Mouse (Mus musculus) myocyte (in vitro differentiated cells): ENCODE measurements around the gene Cort. TPM values are rescaled to one million over a fixed set of nuclear protein-coding genes. Genes with fewer than 3 reads are reported as not detected.
A peak's percentile ranks its signal among the peaks of the same experiment; 100 is the strongest.

Source experiments
- H3K27me3 ChIP-seq: one replicate; pipeline ENCODE4 v1.6.1; 2011; ENCODE audit not compliant: control insufficient read depth, insufficient read depth, insufficient read length
- H3K36me3 ChIP-seq: one replicate; pipeline ENCODE4 v1.6.1; 2011; ENCODE audit not compliant: control insufficient read depth, insufficient read depth
- H3K4me2 ChIP-seq: one replicate; pipeline ENCODE4 v1.6.1; 2011; ENCODE audit warnings: low read depth, control low read depth
- H3K4me3 ChIP-seq: one replicate; pipeline ENCODE4 v1.5.1; 2011; ENCODE audit warnings: mild to moderate bottlenecking, control low read depth, moderate library complexity
- H3K79me2 ChIP-seq: one replicate; pipeline ENCODE4 v1.6.1; 2011; ENCODE audit not compliant: control insufficient read depth, insufficient read depth
- H3ac ChIP-seq: one replicate; pipeline ENCODE4 v1.6.1; 2011; ENCODE audit not compliant: control insufficient read depth, insufficient read length
- CEBPB ChIP-seq: IDR thresholded peaks from 2 replicates; pipeline ENCODE4 v1.6.1; 2011; ENCODE audit warnings: mild to moderate bottlenecking, moderate library complexity; ENCODE audit not compliant: poor library complexity, insufficient read depth, severe bottlenecking
- E2F4 ChIP-seq: IDR thresholded peaks from one replicate; pipeline ENCODE4 v1.6.1; 2011; ENCODE audit warnings: mild to moderate bottlenecking, control low read depth, moderate library complexity; ENCODE audit not compliant: insufficient read depth
- MAX ChIP-seq: IDR thresholded peaks from one replicate; pipeline ENCODE4 v1.6.1; 2011; ENCODE audit warnings: low read depth, mild to moderate bottlenecking, control low read depth
- MYOD1 ChIP-seq, 3 experiments: IDR thresholded peaks; one replicate each; pipeline ENCODE4 v1.6.1; 2011; ENCODE audit warnings: control low read depth in 2 of 3, low read depth in 2 of 3, mild to moderate bottlenecking in 2 of 3, moderate library complexity in 1 of 3; ENCODE audit not compliant: insufficient read length in 2 of 3, control insufficient read depth in 1 of 3
- MYOG ChIP-seq, 3 experiments: IDR thresholded peaks; one replicate each; pipeline ENCODE4 v1.6.1; 2011; ENCODE audit warnings: control low read depth in 2 of 3, low read depth in 2 of 3, mild to moderate bottlenecking in 2 of 3; ENCODE audit not compliant: insufficient read length in 2 of 3, control insufficient read depth in 1 of 3, insufficient read depth in 1 of 3
- POLR2A ChIP-seq: IDR thresholded peaks from one replicate; pipeline ENCODE4 v1.6.1; 2011; ENCODE audit warnings: low read depth, mild to moderate bottlenecking, control low read depth, moderate library complexity; ENCODE audit not compliant: insufficient read length
- POLR2AphosphoS2 ChIP-seq: IDR thresholded peaks from one replicate; pipeline ENCODE4 v1.6.1; 2011; ENCODE audit warnings: low read depth, control low read depth; ENCODE audit not compliant: insufficient read length
- REST ChIP-seq: IDR thresholded peaks from one replicate; pipeline ENCODE4 v1.6.1; 2011; ENCODE audit warnings: mild to moderate bottlenecking, control low read depth, moderate library complexity; ENCODE audit not compliant: insufficient read depth, insufficient read length
- SRF ChIP-seq: IDR thresholded peaks from one replicate; pipeline ENCODE4 v1.6.1; 2011; ENCODE audit warnings: low read depth; ENCODE audit not compliant: control insufficient read depth, insufficient read length
- TCF12 ChIP-seq: IDR thresholded peaks from one replicate; pipeline ENCODE4 v1.6.1; 2011; ENCODE audit warnings: mild to moderate bottlenecking, control low read depth; ENCODE audit not compliant: poor library complexity, insufficient read depth, severe bottlenecking
- TCF3 ChIP-seq: IDR thresholded peaks from one replicate; pipeline ENCODE4 v1.6.1; 2011; ENCODE audit warnings: low read depth, control low read depth; ENCODE audit not compliant: insufficient read length
- USF1 ChIP-seq: IDR thresholded peaks from one replicate; pipeline ENCODE4 v1.6.1; 2011; ENCODE audit warnings: low read depth, mild to moderate bottlenecking, control low read depth, moderate library complexity
- polyA plus RNA-seq: library from polyadenylated mRNA; unstranded; fragments of >200 nt; fragmentation: generic; extraction: Trizol; gene quantifications from one replicate; pipeline ENCODE4 v1.2.1, GENCODE M21; 2012; ENCODE audit warnings: missing spikeins

Cort gene
- polyA plus RNA-seq, 1 experiment = not detected

DNA sequence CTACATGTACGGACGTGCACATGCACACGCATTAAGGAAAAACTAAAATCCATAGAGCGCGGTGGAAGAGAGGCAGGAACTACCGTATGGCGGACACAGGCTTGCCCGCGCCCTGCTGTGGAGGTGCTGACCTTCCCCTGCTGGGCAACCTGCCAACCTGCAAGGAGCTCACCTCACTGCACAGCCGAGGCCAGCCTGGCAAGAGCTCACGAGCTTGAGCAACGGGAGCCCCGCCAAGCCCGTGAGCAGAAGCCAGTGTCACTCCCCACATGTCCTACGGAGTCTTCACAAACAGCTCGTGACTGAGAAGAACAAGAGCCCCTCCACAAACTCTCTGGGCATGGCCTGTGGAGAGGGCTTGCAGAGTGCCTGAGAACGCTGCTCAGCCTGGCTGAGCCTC, 45.0 kb downstream of the Cort start:
- no peaks in the 10 kb centered on the region for H3K36me3 ChIP-seq
- TF ChIP-seq TCF12 (no peak), REST (no peak), E2F4 (no peak), POLR2AphosphoS2 (no peak), CEBPB (no peak), MYOD1 (IDR thresholded peaks at IDR 0.05; ENCODE audit: control insufficient read depth in 1 of 3, insufficient read length in 2 of 3, low read depth in 2 of 3) (no peak)
- H3K27me3 ChIP-seq = no peaks in the 10 kb centered on the region
- H3K4me3 ChIP-seq = no peak overlapping the region
- H3K4me2 ChIP-seq = no peak overlapping the region
- H3ac ChIP-seq = no peak overlapping the region
- peaks cover 42% of the 10 kb centered on the region for H3K79me2 ChIP-seq

DNA sequence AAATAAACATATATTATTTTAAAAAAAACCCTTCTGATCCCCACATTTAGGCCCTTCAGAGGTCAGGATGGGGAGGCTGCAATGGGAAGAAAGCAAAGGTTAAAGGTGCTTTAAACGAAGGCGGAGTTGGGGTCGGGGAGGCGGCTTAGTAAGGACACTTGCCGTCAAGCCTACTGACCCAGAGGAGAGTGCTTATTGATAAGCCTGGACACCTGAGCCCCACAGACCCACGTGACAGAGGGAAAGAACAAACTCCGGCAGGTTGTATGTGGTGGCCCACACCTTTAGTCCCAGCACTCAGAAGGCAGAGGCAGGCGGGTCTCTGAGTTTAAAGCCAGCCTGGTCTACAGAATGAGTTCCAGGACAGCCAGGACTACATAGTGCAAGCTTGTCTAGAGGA, 46.5 kb downstream of the Cort start:
- H3K36me3 ChIP-seq = no peaks in the 10 kb centered on the region
- H3ac ChIP-seq = no peak overlapping the region
- no peak overlapping the region for H3K4me2 ChIP-seq

DNA sequence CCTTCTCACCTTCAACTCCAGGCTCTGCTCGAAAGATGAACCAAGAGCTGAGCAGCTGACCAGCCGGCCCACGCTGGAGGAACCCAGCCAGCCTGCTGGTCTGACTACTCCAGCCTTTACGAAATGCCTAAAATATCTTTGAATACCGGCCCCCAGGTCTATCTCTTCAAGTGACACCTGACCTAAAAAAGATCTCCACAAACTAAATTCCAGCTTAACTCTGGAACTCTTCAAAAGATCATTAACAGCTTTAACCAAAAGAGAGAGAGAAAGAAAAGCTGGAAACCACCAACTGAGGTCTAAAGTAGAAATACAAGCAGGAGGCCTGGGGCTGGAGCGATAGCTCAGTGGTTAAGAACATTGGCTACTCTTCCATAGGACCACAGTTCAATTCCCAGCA, 46.9 kb downstream of the Cort start:
- TF ChIP-seq MYOG (IDR thresholded peaks at IDR 0.05; ENCODE audit: control insufficient read depth in 1 of 3, insufficient read depth in 1 of 3, insufficient read length in 2 of 3, low read depth in 2 of 3) = peak in 1 of 3 experiments; percentile 17
- TF ChIP-seq SRF = no peak
- no peak for TF ChIP-seq TCF3
- no peak overlapping the region for H3ac ChIP-seq
- H3K4me2 ChIP-seq = no peak overlapping the region
- H3K4me3 ChIP-seq = no peak overlapping the region
- no peaks in the 10 kb centered on the region for H3K27me3 ChIP-seq
- peaks cover 39% of the 10 kb centered on the region for H3K79me2 ChIP-seq
- H3K36me3 ChIP-seq = no peaks in the 10 kb centered on the region

More for the DNA sequence above, 46.5 kb downstream of the Cort start:
- no peak overlapping the region for H3K4me3 ChIP-seq
- TF ChIP-seq TCF12 = no peak
- no peak for TF ChIP-seq TCF3
- TF ChIP-seq USF1 = no peak
- TF ChIP-seq POLR2AphosphoS2 = no peak
- TF ChIP-seq CEBPB = no peak
- no peak for TF ChIP-seq MAX
- no peak for TF ChIP-seq REST
- no peak for TF ChIP-seq SRF
- no peak for TF ChIP-seq MYOG (IDR thresholded peaks at IDR 0.05; ENCODE audit: control insufficient read depth in 1 of 3, insufficient read depth in 1 of 3, insufficient read length in 2 of 3, low read depth in 2 of 3)
- TF ChIP-seq POLR2A = no peak
- TF ChIP-seq MYOD1 (IDR thresholded peaks at IDR 0.05; ENCODE audit: control insufficient read depth in 1 of 3, insufficient read length in 2 of 3, low read depth in 2 of 3) = no peak
- TF ChIP-seq E2F4 = no peak
- peaks cover 39% of the 10 kb centered on the region for H3K79me2 ChIP-seq
- H3K27me3 ChIP-seq = no peaks in the 10 kb centered on the region

DNA sequence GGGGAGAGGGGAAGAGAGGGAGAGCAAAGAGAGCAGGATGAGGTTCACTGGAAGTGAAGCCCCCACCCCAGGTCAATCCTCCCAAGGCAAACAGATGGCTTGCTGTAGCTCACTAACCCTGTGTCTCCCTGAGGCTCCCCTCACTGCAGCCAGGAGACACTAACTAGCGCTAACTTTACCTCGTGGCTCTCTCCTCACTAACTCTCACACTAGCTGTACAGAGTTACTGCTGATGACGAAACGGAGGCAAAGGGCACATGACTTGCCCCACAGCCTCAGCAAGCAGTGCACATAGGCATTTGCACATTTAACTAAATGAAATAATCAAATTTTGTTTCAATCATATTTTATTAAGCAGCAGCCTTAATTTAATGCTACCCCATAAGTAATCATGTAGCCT, 48.3 kb downstream of the Cort start:
- peaks cover 29% of the 10 kb centered on the region for H3K79me2 ChIP-seq
- TF ChIP-seq TCF3 (no peak), CEBPB (no peak), SRF (no peak), MAX (no peak), USF1 (no peak), POLR2A (no peak), E2F4 (no peak), POLR2AphosphoS2 (no peak), MYOD1 (IDR thresholded peaks at IDR 0.05; ENCODE audit: control insufficient read depth in 1 of 3, insufficient read length in 2 of 3, low read depth in 2 of 3) (no peak), MYOG (IDR thresholded peaks at IDR 0.05; ENCODE audit: control insufficient read depth in 1 of 3, insufficient read depth in 1 of 3, insufficient read length in 2 of 3, low read depth in 2 of 3) (no peak), TCF12 (no peak), REST (no peak)
- no peak overlapping the region for H3K4me3 ChIP-seq
- no peak overlapping the region for H3K4me2 ChIP-seq
- no peaks in the 10 kb centered on the region for H3K36me3 ChIP-seq
- H3K27me3 ChIP-seq = no peaks in the 10 kb centered on the region
- no peak overlapping the region for H3ac ChIP-seq

DNA sequence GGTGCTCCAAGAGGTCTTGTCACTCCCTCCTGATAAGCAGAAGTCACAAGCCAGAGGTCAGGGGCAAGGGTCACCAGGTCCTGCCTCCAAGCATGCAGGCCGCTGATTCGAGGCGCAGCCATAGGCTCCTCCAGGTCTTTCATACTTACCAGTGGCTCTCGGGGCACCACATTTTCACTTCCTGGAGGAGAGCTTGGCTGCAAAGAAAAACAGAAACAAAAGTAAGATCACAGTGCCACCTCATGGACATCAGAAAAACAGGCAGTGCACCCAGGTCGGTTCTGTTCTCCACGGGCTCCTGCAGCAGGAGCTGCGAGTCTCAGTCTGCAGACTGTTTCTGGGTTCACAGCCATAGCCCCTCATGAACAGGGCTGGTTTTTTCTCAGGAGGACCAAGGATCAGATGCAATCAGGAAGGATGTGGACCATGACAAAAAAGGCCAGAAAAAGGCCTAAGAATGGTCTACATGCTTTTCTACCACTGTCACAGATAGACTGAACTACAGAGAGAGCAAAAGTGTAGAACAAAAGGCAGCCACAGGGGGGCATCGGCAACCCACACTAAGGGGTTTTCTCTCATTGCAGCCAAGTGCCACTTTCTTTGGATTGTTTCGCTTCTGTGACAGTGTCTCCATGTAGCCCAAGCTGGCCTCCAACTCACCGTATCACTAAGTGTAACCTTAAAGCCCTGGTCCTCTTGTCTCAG, 50.5 kb downstream of the Cort start:
- Histone ChIP-seq H3K4me2 (no peak overlapping the region), H3K27me3 (no peaks in the 10 kb centered on the region), H3ac (no peak overlapping the region), H3K79me2 (peaks cover 17% of the 10 kb centered on the region), H3K36me3 (peaks cover 4% of the 10 kb centered on the region), H3K4me3 (no peak overlapping the region)
- no peak for TF ChIP-seq SRF
- TF ChIP-seq CEBPB = no peak
- no peak for TF ChIP-seq POLR2AphosphoS2
- TF ChIP-seq REST = no peak
- TF ChIP-seq MYOD1 (IDR thresholded peaks at IDR 0.05; ENCODE audit: control insufficient read depth in 1 of 3, insufficient read length in 2 of 3, low read depth in 2 of 3) = no peak
- no peak for TF ChIP-seq MYOG (IDR thresholded peaks at IDR 0.05; ENCODE audit: control insufficient read depth in 1 of 3, insufficient read depth in 1 of 3, insufficient read length in 2 of 3, low read depth in 2 of 3)
- no peak for TF ChIP-seq TCF3
- no peak for TF ChIP-seq POLR2A
- no peak for TF ChIP-seq USF1
- no peak for TF ChIP-seq MAX
- TF ChIP-seq E2F4 = no peak
- TF ChIP-seq TCF12 = no peak
